Mouse (Mus musculus): Measurements from ENCODE around the gene Rbks.

The Rbks gene

GRCm38 (mm10) chr5:31696971-31697643, at the start of gene Rbks:
Rbks (minus strand) TSS chr5:31697627.
- DNase-seq = no peak

DNA sequence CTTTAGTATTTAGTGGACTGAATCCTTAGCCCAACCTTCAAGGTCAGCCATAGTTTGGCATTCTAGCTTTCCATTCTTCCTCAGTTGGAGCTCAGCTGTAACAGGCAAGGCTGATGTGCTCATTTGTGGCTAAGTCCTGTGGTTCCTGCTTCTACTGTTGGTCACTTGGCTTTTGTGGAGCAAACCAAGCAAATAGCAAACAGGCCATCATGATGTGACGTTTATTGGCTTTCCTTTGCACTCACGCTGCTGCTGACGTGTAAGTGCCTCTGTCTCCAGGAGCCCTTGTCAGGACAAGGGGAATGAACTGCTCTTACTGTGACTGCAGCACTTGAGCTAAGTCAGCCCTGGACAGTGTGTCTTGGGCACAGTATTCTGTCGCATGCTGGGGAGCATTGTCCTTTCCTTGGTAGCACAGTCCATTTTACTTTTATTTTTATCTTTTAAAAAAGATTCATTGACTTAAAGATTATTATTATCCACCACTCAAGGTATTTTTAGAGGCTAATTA, 45.1 kb upstream of the Rbks start:
- no peak for DNase-seq

GRCm38 (mm10) chr5:31741931-31742330, 44.5 kb upstream of the Rbks start:
- DNase-seq = no peak

DNA sequence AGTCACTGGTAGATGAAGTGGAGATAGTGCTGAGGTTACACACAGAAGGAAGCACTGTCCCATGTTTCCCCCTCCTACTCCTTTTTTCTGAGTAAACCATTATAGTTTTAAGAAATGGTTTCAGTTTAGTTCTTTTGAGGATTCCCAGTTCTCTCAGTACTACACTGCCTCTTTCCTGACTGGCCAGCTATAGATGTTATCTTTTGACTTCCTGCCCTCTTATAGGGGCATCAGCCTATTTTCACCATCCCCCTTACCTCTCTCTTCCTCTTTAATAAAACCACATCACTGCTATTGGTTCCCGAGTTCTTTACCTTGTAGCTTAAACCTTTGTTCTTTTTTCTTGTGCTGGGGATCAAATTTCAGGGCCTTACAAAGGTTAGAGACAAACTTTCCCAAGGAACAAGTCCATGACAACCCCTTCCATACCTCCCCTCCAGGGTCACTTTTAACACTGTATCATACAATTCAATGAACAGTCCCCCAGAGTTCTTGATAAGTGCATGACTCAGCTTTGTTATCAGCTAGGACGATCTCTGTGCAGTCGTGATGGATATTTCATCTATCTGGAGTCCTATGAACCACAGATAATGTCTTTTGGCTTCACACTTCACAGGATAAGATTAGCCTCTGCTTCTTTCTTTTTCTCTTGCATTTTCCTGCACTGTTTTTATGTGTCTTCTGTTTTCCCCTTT, 35.4 kb upstream of the Rbks start:
- no peak for DNase-seq

DNA sequence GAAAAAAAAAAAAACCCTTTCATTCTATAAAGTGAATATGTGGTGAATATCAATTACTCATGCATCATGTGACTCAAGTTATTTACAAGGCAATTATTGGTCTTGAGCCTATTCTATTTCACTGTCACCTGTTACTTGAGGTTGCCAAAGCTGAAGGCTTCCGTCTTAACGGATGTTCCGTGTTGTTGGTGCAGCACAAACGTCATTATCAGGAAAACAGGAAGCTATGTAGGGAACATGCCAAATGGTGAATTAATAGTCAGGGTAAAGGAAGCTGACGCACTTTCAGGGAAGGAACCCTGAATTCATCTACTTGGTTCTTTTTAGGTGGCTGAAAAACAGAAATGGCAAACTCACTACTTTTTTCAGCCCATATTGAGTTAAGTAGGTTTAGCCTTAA, 30.0 kb upstream of the Rbks start:
- DNase-seq = peak in 1 of 2 experiments; percentile 47

GRCm38 (mm10) chr5:31725885-31726284, 28.5 kb upstream of the Rbks start:
- DNase-seq = no peak

DNA sequence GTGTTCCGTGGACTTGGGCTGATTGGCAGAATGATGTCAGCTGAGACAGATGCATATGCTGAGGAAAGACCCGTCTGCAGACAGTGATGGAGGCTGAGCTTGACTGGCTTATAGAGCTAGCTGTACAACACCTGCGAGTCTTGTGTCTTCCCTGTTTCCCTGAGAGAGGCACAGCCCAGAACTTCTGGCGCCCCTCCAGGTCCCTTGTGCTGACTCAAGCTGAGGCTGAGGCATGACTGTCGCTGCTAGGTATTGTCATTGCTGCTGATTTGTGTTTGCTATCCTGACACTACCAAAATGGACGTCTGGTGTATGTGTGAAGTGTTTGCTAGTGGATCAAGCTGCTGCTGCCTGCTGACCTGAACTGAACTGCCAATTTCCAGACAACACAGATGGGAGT, 27.1 kb upstream of the Rbks start:
- DNase-seq = no peak

- no peak for DNase-seq
Measured at GRCm38 (mm10) chr5:31715486-31716150, 18.2 kb upstream of the Rbks start.

DNA sequence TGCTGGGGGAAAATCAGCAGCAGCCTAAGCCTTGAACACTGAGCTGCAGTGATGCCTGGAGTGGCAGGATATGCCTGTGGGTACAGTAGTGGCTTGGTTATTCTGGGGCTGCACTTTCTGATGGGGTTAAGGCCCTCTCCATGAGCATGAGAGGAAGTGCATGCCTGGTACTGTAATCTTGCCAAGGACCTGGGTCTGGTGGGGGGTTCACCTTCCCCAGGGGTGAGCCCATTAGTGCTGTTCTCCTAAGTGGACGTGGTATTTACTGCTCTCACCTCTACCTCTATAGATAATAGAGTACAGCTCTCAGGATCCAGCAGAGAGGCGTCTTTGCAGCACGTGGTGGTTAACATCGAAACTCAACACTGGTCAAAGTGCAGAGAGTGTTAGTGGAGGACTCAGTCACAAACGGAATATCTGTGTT, 16.4 kb upstream of the Rbks start:
- DNase-seq = no peak

DNA sequence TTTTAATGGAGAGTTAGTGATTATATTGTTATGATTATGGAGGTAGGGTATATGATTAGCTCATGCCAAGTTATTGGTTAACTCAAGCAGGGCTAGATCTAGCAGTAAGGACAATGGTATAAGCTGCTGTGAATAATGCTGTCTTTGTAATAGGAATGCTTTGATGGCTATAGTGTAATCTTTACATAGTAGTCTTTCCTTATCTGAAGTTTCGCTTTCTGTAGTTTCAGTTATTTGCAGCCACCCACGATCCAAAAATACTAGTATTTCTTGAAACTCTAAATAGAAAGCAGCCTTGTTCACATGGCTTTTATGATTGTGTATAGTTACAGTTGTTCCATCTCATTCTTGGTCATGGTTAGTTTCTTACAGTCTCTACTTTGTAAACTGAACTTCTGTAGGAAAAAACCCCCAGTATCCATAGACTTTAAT, 15.9 kb upstream of the Rbks start:
- peak in 1 of 2 experiments; percentile 10 for DNase-seq

DNA sequence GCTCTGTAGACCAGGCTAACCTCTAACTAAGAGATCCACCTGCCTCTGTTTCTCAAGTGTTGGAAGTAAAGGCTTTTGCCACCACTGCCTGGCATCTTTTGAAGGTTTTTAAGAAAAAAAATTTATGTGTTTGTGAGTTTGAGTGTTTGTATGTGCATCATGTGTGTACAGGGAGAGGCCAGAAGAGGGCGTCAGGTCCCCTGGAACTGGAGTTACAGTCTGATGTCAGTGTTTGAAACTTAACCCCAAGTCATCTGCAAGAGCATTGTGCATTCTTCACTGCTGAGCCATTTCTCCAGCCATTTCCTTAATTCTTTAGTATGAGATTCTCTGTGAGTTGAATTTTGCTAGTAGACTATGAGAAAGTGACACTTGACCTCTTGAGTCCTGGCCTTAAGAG, 12.0 kb upstream of the Rbks start:
- DNase-seq = no peak

GRCm38 (mm10) chr5:31706826-31707225, 9.4 kb upstream of the Rbks start:
- DNase-seq = no peak

DNA sequence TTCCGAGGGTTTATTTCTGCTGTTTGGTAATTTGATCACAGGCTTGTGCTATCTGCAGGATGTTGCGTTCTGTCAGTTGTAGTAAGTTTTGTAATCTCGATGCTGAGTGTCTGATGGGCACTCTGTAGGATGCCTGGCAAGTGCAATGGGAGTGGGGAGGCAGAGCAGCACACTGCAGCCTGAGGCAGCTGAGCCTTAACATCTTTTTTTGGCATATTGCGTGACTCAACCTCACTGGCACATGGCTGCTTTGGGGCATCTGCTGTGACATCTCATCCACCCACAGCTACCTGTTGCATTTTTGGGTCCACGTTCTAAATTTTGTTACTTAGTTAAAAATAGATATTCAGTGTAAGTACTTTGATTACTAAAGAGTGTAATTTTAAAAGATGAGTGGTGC, 7.5 kb upstream of the Rbks start:
- DNase-seq = no peak

DNA sequence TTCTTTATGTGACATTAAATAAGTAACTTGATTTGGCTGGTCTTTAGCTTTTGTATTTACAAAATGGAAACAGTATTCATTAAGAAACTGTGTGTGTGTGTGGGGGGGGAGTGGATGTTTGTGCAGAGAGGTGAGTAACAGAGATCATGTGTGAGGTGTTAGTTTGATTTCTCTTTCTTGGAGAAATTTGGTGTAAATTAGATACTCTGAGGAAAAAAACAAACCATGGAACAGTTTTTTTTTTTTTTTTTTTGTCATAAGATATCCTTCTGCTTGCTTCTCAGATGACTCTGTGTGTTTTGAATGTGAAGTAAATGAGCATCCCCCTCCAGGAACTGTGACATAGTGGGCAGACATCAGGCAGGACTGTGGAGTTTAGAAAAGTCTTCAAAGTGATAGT, 2.0 kb upstream of the Rbks start:
- no peak for DNase-seq

DNA sequence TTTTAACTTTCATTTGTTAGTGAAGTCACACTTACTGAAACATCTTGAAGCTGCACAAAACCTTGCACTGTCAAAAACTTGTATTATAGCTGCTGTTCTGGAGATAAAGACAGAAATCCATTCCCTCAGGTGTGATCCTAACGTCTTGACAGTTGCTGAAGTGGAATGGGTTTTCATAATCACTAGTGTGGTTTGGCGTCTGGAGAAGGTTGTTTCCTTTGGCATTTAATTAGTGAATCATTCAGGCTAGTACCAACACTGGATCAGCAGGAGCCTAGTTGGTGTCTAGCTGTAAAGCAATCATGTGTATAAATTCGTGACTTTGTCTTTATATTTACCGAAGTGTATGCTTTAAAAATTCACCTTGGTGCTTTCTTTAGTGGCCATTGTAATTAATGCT, 1.5 kb upstream of the Rbks start:
- no peak for DNase-seq

DNA sequence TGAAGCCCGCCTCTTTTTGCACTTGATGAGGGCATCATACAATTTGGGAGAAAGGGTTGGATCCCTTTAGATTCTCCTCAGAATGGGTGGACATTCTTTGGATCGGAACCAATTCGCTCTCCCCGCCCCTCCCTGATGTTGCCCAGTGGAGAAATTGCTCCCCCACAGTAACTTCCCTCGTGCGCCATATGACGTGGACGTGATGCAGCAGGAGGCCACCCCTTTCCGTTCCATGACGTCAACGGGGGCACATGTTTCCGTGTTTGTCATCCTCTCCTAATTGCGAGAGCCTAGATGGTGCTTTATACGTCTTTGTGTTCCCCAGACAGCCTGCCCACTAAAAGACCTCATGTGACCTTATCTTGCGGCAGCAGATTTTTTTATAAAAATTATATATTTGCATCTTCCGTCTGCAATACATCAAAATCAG, 885 bp upstream of the Rbks start:
- DNase-seq = peak; percentile 84 to 86

DNA sequence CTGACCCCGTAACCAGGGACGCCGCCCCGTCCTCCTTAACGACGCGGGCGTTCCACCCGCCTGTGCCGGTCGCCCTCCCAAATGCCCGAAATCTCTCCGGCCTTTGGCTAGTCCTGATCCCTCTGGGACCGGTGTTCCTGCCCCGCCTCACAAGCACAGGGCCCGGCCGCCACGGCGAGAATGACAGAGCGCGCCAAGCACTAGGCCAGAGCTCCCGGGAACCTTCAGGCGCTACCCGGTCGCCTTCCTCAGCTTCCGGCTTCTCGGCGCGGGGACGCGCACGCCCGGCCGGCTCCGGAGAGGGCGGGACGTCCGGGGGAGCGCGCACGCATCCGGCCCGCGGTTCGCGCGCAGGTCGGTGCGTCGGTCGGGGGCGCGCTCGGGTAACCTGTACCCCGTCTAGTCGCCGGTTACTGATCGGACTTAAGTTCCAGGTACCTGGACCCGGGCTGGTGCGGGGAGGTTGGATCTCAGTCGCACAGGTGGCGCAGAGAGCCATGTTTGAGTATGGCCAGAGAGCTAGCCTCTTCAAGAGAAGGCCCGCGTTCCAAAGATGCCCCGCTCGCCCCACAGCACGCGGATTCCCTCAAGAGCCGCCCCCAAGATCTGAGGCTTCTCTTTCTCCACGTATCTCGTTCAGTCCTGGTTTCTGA, 343 bp upstream of the Rbks start, which contains the start of gene Babam2:
TSS of gene Babam2 (plus strand) at position 41 of the 653 bp plus-strand sequence.
- peak; percentile 87 to 91 for DNase-seq

DNA sequence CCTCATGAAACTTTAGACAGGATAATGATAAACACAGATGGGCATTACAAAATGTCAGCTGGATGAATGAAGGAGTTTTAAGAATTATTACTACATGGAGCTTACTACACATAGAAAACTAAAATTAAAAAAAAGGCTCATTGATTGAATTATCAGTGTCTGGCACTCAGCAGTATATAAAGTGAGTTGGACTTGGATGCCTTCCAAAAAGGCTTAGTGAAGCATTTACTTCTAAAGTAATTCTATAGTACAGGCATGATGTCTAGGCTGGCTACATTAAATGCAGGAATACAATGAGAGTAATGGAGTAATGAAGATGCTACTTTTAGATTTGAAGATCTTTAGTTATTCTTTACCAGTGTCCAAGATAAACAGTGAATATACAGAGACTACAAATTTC, 4.2 kb downstream of the Rbks start:
- no peak for DNase-seq

DNA sequence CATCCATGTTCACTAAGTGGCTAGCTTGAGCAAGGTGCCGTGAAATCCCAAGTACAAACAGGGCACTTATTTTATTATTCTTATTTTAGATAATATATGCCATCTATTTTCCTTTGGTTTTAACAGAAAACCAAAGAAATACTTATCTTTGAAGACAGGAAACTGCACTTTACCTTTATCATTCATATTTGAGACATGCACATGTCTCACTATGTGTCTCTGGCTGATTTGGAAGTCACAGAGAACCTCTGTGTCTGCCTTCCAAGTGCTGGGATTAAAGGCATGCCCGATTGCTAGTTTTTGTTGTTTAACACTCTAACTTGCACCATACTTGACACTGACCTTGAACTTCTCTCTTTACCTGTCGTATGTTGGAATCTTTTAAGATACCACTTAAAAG, 9.5 kb downstream of the Rbks start:
- no peak for DNase-seq

DNA sequence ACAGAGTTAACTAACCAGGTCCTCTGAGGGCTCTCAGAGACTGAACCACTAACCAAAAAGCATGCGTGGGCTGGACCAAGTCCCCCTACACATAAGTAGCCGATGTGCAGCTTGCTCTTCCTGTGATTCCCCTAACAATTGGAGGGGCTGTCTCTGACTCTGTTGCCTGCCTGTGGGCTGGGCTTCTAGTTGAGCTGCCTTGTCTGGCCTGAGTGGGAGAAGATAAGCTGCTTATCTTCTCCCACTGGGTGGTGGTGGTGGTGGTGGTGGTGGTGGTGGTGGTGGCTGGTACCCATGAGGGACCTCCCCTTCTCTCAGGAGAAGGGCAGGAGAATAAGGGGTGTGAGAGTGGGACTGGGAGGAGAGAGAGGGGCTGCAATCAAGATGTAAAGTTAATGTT, 11.4 kb downstream of the Rbks start:
- DNase-seq = no peak

DNA sequence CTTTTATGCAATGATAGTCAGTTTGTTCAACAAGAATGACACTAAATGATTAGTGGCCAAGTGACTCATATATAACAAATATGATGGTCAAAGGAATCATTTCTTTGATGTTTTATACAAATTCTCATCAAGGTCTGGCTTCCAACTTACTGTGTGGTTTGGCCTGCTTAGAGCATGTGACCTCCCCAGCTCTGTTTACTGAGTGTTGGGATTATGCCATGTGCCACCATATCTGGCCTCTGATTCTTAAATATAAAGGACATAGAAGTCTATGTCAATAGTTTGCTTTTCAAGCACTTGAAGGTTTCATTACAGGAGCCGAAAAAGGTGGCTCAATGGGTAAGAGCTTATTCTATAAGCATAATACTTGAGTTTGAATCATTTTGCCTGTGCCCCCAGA, 15.1 kb downstream of the Rbks start:
- DNase-seq = no peak

GRCm38 (mm10) chr5:31680183-31680582, 17.2 kb downstream of the Rbks start:
- no peak for DNase-seq

- DNase-seq = no peak
Measured at GRCm38 (mm10) chr5:31678000-31678399, 19.4 kb downstream of the Rbks start.

Data from kidney, adult 8-10 months (tissue).